Mouse (Mus musculus): ENCODE data around the gene Csf2rb. TPM values are rescaled to one million over a fixed set of nuclear protein-coding genes. Genes with fewer than 3 reads are reported as not detected.
"Not testable (repeated sequence)": the region's sequence is repeated elsewhere in the genome, so short reads cannot be mapped to it uniquely, and the experiment has no call there.

Gene Csf2rb
- total RNA-seq, 1 experiment from 2014 or later: 214 TPM

GRCm38 (mm10) chr15:78323366-78323765 is 2.2 kb upstream of the Csf2rb start:
- ATAC-seq (ENCODE audit: extremely low read depth, insufficient number of reproducible peaks, low FRiP score, poor library complexity, severe bottlenecking): no peak

DNA sequence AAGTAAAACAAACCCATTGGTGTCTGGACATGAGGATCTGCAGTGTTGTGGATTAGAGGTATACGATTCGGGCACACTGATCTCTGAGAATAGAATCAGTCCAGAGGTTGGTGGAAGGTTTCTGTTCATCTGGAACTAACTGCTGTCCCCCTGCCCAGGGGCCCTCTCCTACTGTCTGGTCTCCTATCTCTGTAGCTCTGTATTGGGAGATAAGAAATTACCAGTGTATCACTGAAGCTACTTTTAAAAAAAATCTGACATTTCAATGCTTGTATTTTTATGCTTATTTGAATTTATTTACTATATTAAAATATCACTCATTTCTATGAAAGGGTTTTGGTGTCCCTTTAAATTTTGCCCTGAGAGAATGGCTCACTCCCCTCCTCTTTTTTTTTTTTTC is 1.3 kb upstream of the Csf2rb start:
- ATAC-seq (ENCODE audit: extremely low read depth, insufficient number of reproducible peaks, low FRiP score, poor library complexity, severe bottlenecking): no peak

DNA sequence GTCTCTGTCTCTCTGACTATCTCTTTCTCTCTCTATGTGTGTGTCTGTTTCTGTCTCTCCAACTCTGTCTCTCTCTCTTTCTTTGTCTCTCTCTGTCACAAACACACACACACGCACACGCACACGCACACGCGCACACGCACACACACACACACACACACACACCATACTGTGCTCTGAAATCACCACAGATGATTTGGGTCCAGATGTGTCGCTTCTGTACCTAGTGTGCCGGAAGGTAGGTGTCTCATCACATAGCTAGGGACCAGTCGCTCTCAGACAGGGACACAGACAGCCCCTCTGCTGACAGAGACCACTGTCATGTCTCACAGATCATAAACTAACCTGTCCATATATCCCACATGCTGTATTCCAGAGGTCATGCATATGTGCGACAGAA is 1.2 kb downstream of the Csf2rb start:
- ATAC-seq (ENCODE audit: extremely low read depth, insufficient number of reproducible peaks, low FRiP score, poor library complexity, severe bottlenecking): no peak

DNA sequence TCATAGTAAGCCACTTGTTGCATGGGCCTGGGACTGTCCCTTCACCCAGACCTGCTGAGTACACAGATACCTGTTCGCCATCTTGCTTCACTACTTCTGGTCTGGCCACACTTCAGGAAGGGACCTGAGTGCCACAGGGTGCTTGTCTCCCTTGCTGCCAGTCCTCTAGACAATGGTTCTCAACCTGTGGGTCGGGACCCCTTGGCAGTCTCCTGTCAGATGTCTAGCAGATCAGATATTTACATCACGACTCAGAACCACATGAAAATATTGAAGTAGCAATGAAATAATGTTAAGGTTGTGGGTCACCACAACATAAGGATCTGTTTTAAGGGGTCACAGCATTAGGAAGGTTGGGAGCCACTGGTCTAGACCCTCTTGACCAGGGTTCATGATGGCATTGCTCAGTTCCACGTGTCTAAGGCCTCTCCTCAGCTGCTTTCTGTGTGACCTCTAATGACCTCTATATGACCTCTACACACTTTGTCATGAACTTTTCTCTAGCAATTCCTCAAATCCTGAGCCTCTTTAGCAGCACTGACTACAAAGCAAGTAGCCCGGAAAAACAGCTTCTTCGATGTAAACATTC is 2.3 kb downstream of the Csf2rb start:
- ATAC-seq (ENCODE audit: extremely low read depth, insufficient number of reproducible peaks, low FRiP score, poor library complexity, severe bottlenecking): not testable (repeated sequence)

- ATAC-seq (ENCODE audit: extremely low read depth, insufficient number of reproducible peaks, low FRiP score, poor library complexity, severe bottlenecking): no peak
These were observed 3.1 kb downstream of the Csf2rb start for GRCm38 (mm10) chr15:78328520-78329097.

- ATAC-seq (ENCODE audit: extremely low read depth, insufficient number of reproducible peaks, low FRiP score, poor library complexity, severe bottlenecking): not testable (repeated sequence)
These were observed 4.4 kb downstream of the Csf2rb start for GRCm38 (mm10) chr15:78329972-78330371.

GRCm38 (mm10) chr15:78330706-78331105 is 5.2 kb downstream of the Csf2rb start:
- ATAC-seq (ENCODE audit: extremely low read depth, insufficient number of reproducible peaks, low FRiP score, poor library complexity, severe bottlenecking): no peak

- ATAC-seq (ENCODE audit: extremely low read depth, insufficient number of reproducible peaks, low FRiP score, poor library complexity, severe bottlenecking): no peak
These were observed 6.2 kb downstream of the Csf2rb start for GRCm38 (mm10) chr15:78331523-78332340.

GRCm38 (mm10) chr15:78332981-78333380 is 7.4 kb downstream of the Csf2rb start:
- no peak for ATAC-seq (ENCODE audit: extremely low read depth, insufficient number of reproducible peaks, low FRiP score, poor library complexity, severe bottlenecking)

DNA sequence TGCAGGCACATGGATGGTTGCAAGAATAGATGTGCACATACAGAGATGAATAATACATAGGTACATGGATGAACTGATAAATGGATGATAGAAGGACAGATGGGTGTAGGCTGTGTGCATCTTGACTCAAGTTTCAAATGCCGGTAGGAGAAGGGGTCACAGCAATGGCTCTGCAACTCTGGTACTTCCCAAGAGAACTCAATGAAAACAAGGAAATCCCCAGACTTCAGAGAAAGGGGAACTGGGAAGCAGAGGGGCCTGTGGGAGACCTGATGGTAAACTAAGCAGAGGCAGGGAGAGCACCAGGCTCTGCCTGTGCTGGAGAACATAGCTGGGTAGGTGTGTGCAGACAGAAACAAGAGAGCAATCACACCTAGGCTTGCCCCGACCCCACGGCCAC is 8.8 kb downstream of the Csf2rb start:
- ATAC-seq (ENCODE audit: extremely low read depth, insufficient number of reproducible peaks, low FRiP score, poor library complexity, severe bottlenecking): no peak

GRCm38 (mm10) chr15:78339627-78340423 is 14.3 kb downstream of the Csf2rb start:
- peak; percentile 78 for ATAC-seq (ENCODE audit: extremely low read depth, insufficient number of reproducible peaks, low FRiP score, poor library complexity, severe bottlenecking)

GRCm38 (mm10) chr15:78340919-78341318 is 15.4 kb downstream of the Csf2rb start:
- ATAC-seq (ENCODE audit: extremely low read depth, insufficient number of reproducible peaks, low FRiP score, poor library complexity, severe bottlenecking): not testable (repeated sequence)

GRCm38 (mm10) chr15:78343683-78344082 is 18.1 kb downstream of the Csf2rb start:
- ATAC-seq (ENCODE audit: extremely low read depth, insufficient number of reproducible peaks, low FRiP score, poor library complexity, severe bottlenecking): no peak

GRCm38 (mm10) chr15:78344567-78344966 is 19.0 kb downstream of the Csf2rb start:
- ATAC-seq (ENCODE audit: extremely low read depth, insufficient number of reproducible peaks, low FRiP score, poor library complexity, severe bottlenecking): no peak

DNA sequence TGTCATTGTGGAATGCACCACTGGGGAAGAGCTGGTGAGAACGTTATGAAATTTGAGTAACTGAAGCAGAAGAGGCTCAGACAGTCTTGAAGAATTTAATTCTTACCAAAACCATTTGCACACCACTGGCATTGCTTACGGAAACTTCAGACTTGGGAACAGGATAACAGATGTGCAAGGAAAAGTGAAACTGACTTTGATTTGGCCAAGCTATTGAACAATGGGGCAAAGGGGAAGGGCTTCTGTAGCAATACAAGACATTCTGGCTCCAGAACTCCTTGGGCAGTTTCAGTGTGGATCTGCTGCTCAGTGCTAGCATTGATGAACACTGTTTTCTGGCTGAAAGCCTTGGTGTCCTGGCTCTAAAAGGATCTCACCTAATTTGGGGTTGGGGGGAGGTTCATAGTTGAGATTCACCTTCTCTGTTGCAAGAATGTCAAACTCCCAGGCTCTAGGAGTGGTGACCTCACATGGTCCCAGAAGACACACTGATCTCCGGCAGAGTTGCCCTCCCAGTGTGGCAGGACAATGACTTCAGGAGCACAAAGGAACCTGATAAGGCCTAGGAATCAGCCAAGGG is 26.1 kb downstream of the Csf2rb start:
- ATAC-seq (ENCODE audit: extremely low read depth, insufficient number of reproducible peaks, low FRiP score, poor library complexity, severe bottlenecking): no peak

DNA sequence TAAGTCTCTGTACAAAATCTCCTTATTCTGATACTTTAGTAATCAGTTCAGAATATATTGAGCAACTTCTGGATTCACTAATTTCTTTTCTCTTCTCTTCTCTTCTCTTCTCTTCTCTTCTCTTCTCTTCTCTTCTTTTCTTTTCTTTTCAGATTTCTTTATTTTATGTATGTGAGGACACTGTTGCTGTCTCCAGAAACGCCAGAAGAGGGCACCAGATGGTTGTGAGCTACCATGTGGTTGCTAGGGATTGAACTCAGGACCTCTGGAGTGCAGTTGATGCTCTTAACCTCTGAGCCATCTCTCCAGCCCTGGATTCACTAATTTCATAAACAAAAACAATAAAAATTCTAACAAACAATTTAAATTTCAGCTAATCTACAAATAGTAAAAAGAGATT is 29.4 kb downstream of the Csf2rb start:
- no peak for ATAC-seq (ENCODE audit: extremely low read depth, insufficient number of reproducible peaks, low FRiP score, poor library complexity, severe bottlenecking)

- peak; percentile 61; the same call in 1 of the 2 replicates for ATAC-seq (ENCODE audit: extremely low read depth, insufficient number of reproducible peaks, low FRiP score, poor library complexity, severe bottlenecking)
These were observed 30.0 kb downstream of the Csf2rb start for GRCm38 (mm10) chr15:78355548-78355947.

- no peak for ATAC-seq (ENCODE audit: extremely low read depth, insufficient number of reproducible peaks, low FRiP score, poor library complexity, severe bottlenecking)
These were observed 40.4 kb downstream of the Csf2rb start for GRCm38 (mm10) chr15:78365916-78366315.

GRCm38 (mm10) chr15:78366875-78367274 is 41.3 kb downstream of the Csf2rb start:
- no peak for ATAC-seq (ENCODE audit: extremely low read depth, insufficient number of reproducible peaks, low FRiP score, poor library complexity, severe bottlenecking)

Data from neutrophil, adult 5-6 weeks (primary cell).